13 mouse cellular contexts compared by ENCODE assay signal in the genomic region with DNA sequence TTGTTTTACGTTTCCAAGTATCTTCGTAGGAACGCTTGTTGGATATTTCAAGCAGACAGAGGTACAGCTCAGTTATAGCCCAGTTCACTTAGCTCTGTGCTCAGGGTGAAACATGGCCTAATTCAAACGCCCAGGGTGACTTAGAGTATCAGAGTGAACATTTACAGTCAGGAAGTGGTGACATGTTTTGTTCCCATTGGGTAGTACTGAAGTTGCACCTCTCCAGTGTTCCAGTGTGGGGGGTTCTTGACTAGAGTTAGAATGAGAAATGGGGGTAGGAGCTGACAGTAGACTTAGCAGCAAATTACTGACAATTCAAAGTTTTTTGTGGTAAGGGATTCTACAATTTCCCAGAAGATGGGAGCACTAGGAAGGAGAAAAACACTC.
DNase-seq lines count a peak whose midpoint lies in the region; ATAC-seq and TF ChIP-seq lines count a peak whose summit lies in the region.
"Had no signal": no experiment of that assay in that cellular context is flagged by ENCODE, and none has a peak within 500 bp of the region (broad histone marks: within the 10 kb centered on the region; RNA-seq: fewer than 3 reads in every experiment).

No protein-coding gene starts in this region.

- no peak for DNase-seq in midbrain, embryonic 10.5 days (ENCODE audit: low spot score)
- no peak for DNase-seq in layer of hippocampus, postnatal 10 days (ENCODE audit: low spot score in 2 of 2)
- no peak for DNase-seq in kidney, postnatal 36 days
- no peak for DNase-seq in gastrocnemius, postnatal 36 days
- DNase-seq: cerebellum, adult 18-20 months; lung, postnatal 14 days; right cerebral cortex, adult 18-20 months; thymus, adult 18-20 months had no signal

- H3K4me3 ChIP-seq in cortical plate, adult 2 months (ENCODE audit: insufficient read depth, low read length) = peak overlapping the region; percentile 24
- peak overlapping the region; percentile 75 for H3K4me3 ChIP-seq in forebrain, embryonic 15.5 days
- peak overlapping the region; percentile 91 for H3K4me3 ChIP-seq in midbrain, embryonic 10.5 days
- H3K4me3 ChIP-seq in neural tube, embryonic 13.5 days = peak overlapping the region; percentile 70
- H3K4me3 ChIP-seq: limb, embryonic 10.5 days had no signal

- no peaks in the 10 kb centered on the region for H3K27me3 ChIP-seq in forebrain, embryonic 15.5 days
- peaks cover 14% of the 10 kb centered on the region for H3K27me3 ChIP-seq in midbrain, embryonic 10.5 days (ENCODE audit: low read depth, poor library complexity, severe bottlenecking)
- no peaks in the 10 kb centered on the region for H3K27me3 ChIP-seq in neural tube, embryonic 13.5 days

- H3K27ac ChIP-seq in cortical plate, adult 2 months (ENCODE audit: insufficient read depth, low read length) = peak overlapping the region; percentile 100
- H3K27ac ChIP-seq in forebrain, embryonic 15.5 days (replicated peaks) = peak overlapping the region; percentile 98
- H3K27ac ChIP-seq in midbrain, embryonic 10.5 days (replicated peaks) = peak overlapping the region; percentile 100
- peak overlapping the region; percentile 100 for H3K27ac ChIP-seq in neural tube, embryonic 13.5 days (replicated peaks)
- H3K27ac ChIP-seq: limb, embryonic 10.5 days; liver, embryonic 14.5 days had no signal

- intact Hi-C loops in gastrocnemius, postnatal 36 days (cut with DNase I) = no loop called here

- peaks cover 5% of the 10 kb centered on the region for H3K4me1 ChIP-seq in cortical plate, adult 2 months (ENCODE audit: control insufficient read depth, insufficient read depth, low read length)
- peaks cover 40% of the 10 kb centered on the region for H3K4me1 ChIP-seq in forebrain, embryonic 15.5 days
- peaks cover 33% of the 10 kb centered on the region for H3K4me1 ChIP-seq in midbrain, embryonic 10.5 days
- H3K4me1 ChIP-seq in neural tube, embryonic 13.5 days (replicated peaks) = peaks cover 39% of the 10 kb centered on the region

- TF ChIP-seq CTCF in cortical plate, adult 2 months (IDR thresholded peaks at IDR 0.05; ENCODE audit: extremely low read depth, insufficient read depth, low read length) = no peak

- H3K9ac ChIP-seq in forebrain, embryonic 15.5 days (replicated peaks) = peak overlapping the region; percentile 71
- peak overlapping the region; percentile 100 for H3K9ac ChIP-seq in neural tube, embryonic 13.5 days
- H3K9ac ChIP-seq: liver, embryonic 14.5 days had no signal

- peak overlapping the region; percentile 77 for H3K4me2 ChIP-seq in forebrain, embryonic 15.5 days (replicated peaks)
- H3K4me2 ChIP-seq in neural tube, embryonic 13.5 days = peak overlapping the region; percentile 97

- WGBS in forebrain, embryonic 15.5 days = 56% methylated on average over 4 of the region's 4 CpGs
- 30% methylated on average over 4 of the region's 4 CpGs for WGBS in midbrain, embryonic 10.5 days
- 26% methylated on average over 4 of the region's 4 CpGs for WGBS in neural tube, embryonic 13.5 days

- TF ChIP-seq POLR2A in cortical plate, adult 2 months (IDR thresholded peaks at IDR 0.05; ENCODE audit: extremely low read depth, insufficient read depth, low read length) = no peak

- H3K9me3 ChIP-seq in forebrain, embryonic 15.5 days = no peaks in the 10 kb centered on the region
- H3K9me3 ChIP-seq in midbrain, embryonic 10.5 days (replicated peaks) = no peaks in the 10 kb centered on the region
- H3K9me3 ChIP-seq in neural tube, embryonic 13.5 days = no peaks in the 10 kb centered on the region
- H3K9me3 ChIP-seq: limb, embryonic 10.5 days had no signal

- no peaks in the 10 kb centered on the region for H3K36me3 ChIP-seq in forebrain, embryonic 15.5 days
- H3K36me3 ChIP-seq in midbrain, embryonic 10.5 days = no peaks in the 10 kb centered on the region
- no peaks in the 10 kb centered on the region for H3K36me3 ChIP-seq in neural tube, embryonic 13.5 days
- H3K36me3 ChIP-seq: limb, embryonic 10.5 days had no signal

- no peak for ATAC-seq in forebrain, embryonic 15.5 days (replicated peaks)
- ATAC-seq in neural tube, embryonic 13.5 days (ENCODE audit: low read depth) = no peak

Comparison
In these comparisons a context has a peak if more than half of its experiments do, and no peak if none do; other contexts are left out.
1. H3K4me3 ChIP-seq: peak in every context shown above with its lines; median percentile 91 in midbrain, embryonic 10.5 days; 75 in forebrain, embryonic 15.5 days; 70 in neural tube, embryonic 13.5 days; 24 in cortical plate, adult 2 months.